Mouse (Mus musculus) liver, adult (tissue): ENCODE results near the gene Tmem120b.

Experiments used
- GATA4 ChIP-seq: IDR thresholded peaks from 2 replicates; pipeline ENCODE4 v1.6.1; 2014; ENCODE audit warnings: mild to moderate bottlenecking, low read length; ENCODE audit not compliant: insufficient replicate concordance

Gene Tmem120b

GRCm38 (mm10) chr5:123136361-123137043 lies 68.3 kb downstream of the Tmem120b start:
- peak; percentile 97 for TF ChIP-seq GATA4

GRCm38 (mm10) chr5:123137044-123137909 lies 69.1 kb downstream of the Tmem120b start:
- TF ChIP-seq GATA4 = no peak

GRCm38 (mm10) chr5:123137910-123138229 lies 69.7 kb downstream of the Tmem120b start:
- TF ChIP-seq GATA4 = no peak

- no peak for TF ChIP-seq GATA4
These were observed 70.2 kb downstream of the Tmem120b start for GRCm38 (mm10) chr5:123138230-123138911.

GRCm38 (mm10) chr5:123138953-123139721 lies 70.9 kb downstream of the Tmem120b start:
- TF ChIP-seq GATA4 = no peak

- TF ChIP-seq GATA4 = no peak
These were observed 71.8 kb downstream of the Tmem120b start for GRCm38 (mm10) chr5:123139722-123140627.

- TF ChIP-seq GATA4 = 0 out of 2 replicates have a peak, but pooled peaks have one; percentile 46
These were observed 72.7 kb downstream of the Tmem120b start for GRCm38 (mm10) chr5:123140694-123141554.

- TF ChIP-seq GATA4 = no peak
These were observed 73.4 kb downstream of the Tmem120b start for GRCm38 (mm10) chr5:123141555-123142160.

GRCm38 (mm10) chr5:123142161-123143157 lies 74.2 kb downstream of the Tmem120b start, which contains the start of gene Setd1b:
Setd1b (plus strand) TSS chr5:123142193.
- no peak for TF ChIP-seq GATA4

GRCm38 (mm10) chr5:123143251-123143970 lies 75.2 kb downstream of the Tmem120b start:
- TF ChIP-seq GATA4 = no peak

GRCm38 (mm10) chr5:123143971-123144745 lies 75.9 kb downstream of the Tmem120b start:
- TF ChIP-seq GATA4 = no peak
